In genomic region chr10:19127581-19128291, GRCm38 (mm10) we compare ENCODE assay signal across 32 mouse cellular contexts.
A peak's percentile ranks its signal among the peaks of the same experiment; 100 is the strongest.
DNase-seq lines count a peak whose midpoint lies in the region; ATAC-seq and TF ChIP-seq lines count a peak whose summit lies in the region.
"Had no signal": no experiment of that assay in that cellular context is flagged by ENCODE, and none has a peak within 500 bp of the region (broad histone marks: within the 10 kb centered on the region; RNA-seq: fewer than 3 reads in every experiment).

No protein-coding gene starts in this region.

- no peak overlapping the region for H3K4me2 ChIP-seq in lung, embryonic 14.5 days
- H3K4me2 ChIP-seq in forebrain, embryonic 16.5 days (ENCODE audit: low read length): no peak overlapping the region
- H3K4me2 ChIP-seq in liver, embryonic 12.5 days: no peak overlapping the region
- H3K4me2 ChIP-seq: embryonic facial prominence, embryonic 15.5 days; hindbrain, embryonic 12.5 days; kidney, embryonic 15.5 days; limb, embryonic 13.5 days; liver, embryonic 11.5 days; neural tube, embryonic 15.5 days had no signal

- WGBS in lung, embryonic 14.5 days: 44% methylated on average over 4 of the region's 4 CpGs
- 68% methylated on average over 4 of the region's 4 CpGs for WGBS in forebrain, embryonic 16.5 days
- WGBS in liver, embryonic 12.5 days (ENCODE audit: insufficient replicate concordance): 56% methylated on average over 4 of the region's 4 CpGs

- H3K27ac ChIP-seq in lung, embryonic 14.5 days (ENCODE audit: low read depth): no peak overlapping the region
- no peak overlapping the region for H3K27ac ChIP-seq in forebrain, embryonic 16.5 days (ENCODE audit: low read length)
- H3K27ac ChIP-seq in liver, embryonic 12.5 days: no peak overlapping the region
- H3K27ac ChIP-seq: embryonic facial prominence, embryonic 10.5 days; embryonic facial prominence, embryonic 15.5 days; heart, embryonic 10.5 days; hindbrain, embryonic 12.5 days; hindbrain, postnatal 0 days; kidney, embryonic 15.5 days; layer of hippocampus, adult 2 months; limb, embryonic 13.5 days; neural tube, embryonic 15.5 days had no signal

- no peak for ATAC-seq in lung, embryonic 14.5 days (ENCODE audit: insufficient read depth)
- ATAC-seq in inflammation-experienced regulatory T-cells, adult 6 months: peak; percentile 71
- ATAC-seq in forebrain, embryonic 16.5 days: no peak
- no peak for ATAC-seq in megakaryocyte progenitor cell, adult 5-6 weeks (replicated peaks; ENCODE audit: poor library complexity)
- no peak for ATAC-seq in liver, embryonic 12.5 days
- ATAC-seq: forebrain, embryonic 14.5 days; hindbrain, postnatal 0 days; liver, postnatal 0 days had no signal

- H3K4me3 ChIP-seq in lung, embryonic 14.5 days (ENCODE audit: low read depth, low read length): no peak overlapping the region
- no peak overlapping the region for H3K4me3 ChIP-seq in forebrain, embryonic 16.5 days (replicated peaks; ENCODE audit: low read length)
- no peak overlapping the region for H3K4me3 ChIP-seq in liver, embryonic 12.5 days
- H3K4me3 ChIP-seq: embryonic facial prominence, embryonic 10.5 days; embryonic facial prominence, embryonic 15.5 days; heart, embryonic 10.5 days; hindbrain, embryonic 12.5 days; kidney, embryonic 15.5 days; layer of hippocampus, adult 2 months; limb, embryonic 13.5 days; neural tube, embryonic 15.5 days had no signal

- no peaks in the 10 kb centered on the region for H3K9me3 ChIP-seq in lung, embryonic 14.5 days (ENCODE audit: low read depth, low read length)
- H3K9me3 ChIP-seq in forebrain, embryonic 16.5 days (ENCODE audit: control insufficient read depth, low read length): no peaks in the 10 kb centered on the region
- H3K9me3 ChIP-seq in liver, embryonic 12.5 days (replicated peaks): no peaks in the 10 kb centered on the region
- H3K9me3 ChIP-seq: embryonic facial prominence, embryonic 10.5 days; embryonic facial prominence, embryonic 15.5 days; heart, embryonic 10.5 days; hindbrain, embryonic 12.5 days; kidney, embryonic 15.5 days; limb, embryonic 13.5 days; neural tube, embryonic 15.5 days had no signal

- no peak overlapping the region for H3K9ac ChIP-seq in lung, embryonic 14.5 days
- no peak overlapping the region for H3K9ac ChIP-seq in forebrain, embryonic 16.5 days (replicated peaks; ENCODE audit: low read depth, low read length)
- no peak overlapping the region for H3K9ac ChIP-seq in liver, embryonic 12.5 days
- H3K9ac ChIP-seq: embryonic facial prominence, embryonic 15.5 days; hindbrain, embryonic 12.5 days; kidney, embryonic 15.5 days; limb, embryonic 13.5 days; liver, postnatal 0 days; neural tube, embryonic 15.5 days had no signal

- peak; percentile 30 for DNase-seq in lung, embryonic 14.5 days
- DNase-seq in lung, postnatal 14 days: no peak
- peak; percentile 31 for DNase-seq in T-cell, adult 2 months (ENCODE audit: low spot score)
- DNase-seq in lung, postnatal 4 days: peak; percentile 32 to 44
- DNase-seq: adrenal gland, postnatal 10 days; cerebellum, adult 8-10 months; cerebellum, postnatal 25 days; gastrocnemius, postnatal 25 days; heart, adult 11 months; heart, postnatal 36 days; kidney, adult 11 months; kidney, postnatal 36 days; liver, postnatal 0 days; midbrain, embryonic 14.5 days; spleen, adult 18-20 months; thymus, adult 18-20 months; thymus, postnatal 4 days had no signal

- no peak for TF ChIP-seq CTCF in lung, embryonic 14.5 days (IDR thresholded peaks at IDR 0.05; ENCODE audit: low read depth)

- no peaks in the 10 kb centered on the region for H3K4me1 ChIP-seq in lung, embryonic 14.5 days (ENCODE audit: insufficient read depth)
- H3K4me1 ChIP-seq in forebrain, embryonic 16.5 days (replicated peaks; ENCODE audit: control insufficient read depth, insufficient read depth, low read length): no peaks in the 10 kb centered on the region
- H3K4me1 ChIP-seq in liver, embryonic 12.5 days: no peaks in the 10 kb centered on the region
- H3K4me1 ChIP-seq: embryonic facial prominence, embryonic 15.5 days; kidney, embryonic 15.5 days; neural tube, embryonic 15.5 days had no signal

- no peaks in the 10 kb centered on the region for H3K27me3 ChIP-seq in lung, embryonic 14.5 days (ENCODE audit: insufficient read depth, low read length)
- H3K27me3 ChIP-seq in forebrain, embryonic 16.5 days (replicated peaks; ENCODE audit: control insufficient read depth, insufficient read depth, low read length): no peaks in the 10 kb centered on the region
- H3K27me3 ChIP-seq in liver, embryonic 12.5 days (replicated peaks): no peaks in the 10 kb centered on the region
- H3K27me3 ChIP-seq: embryonic facial prominence, embryonic 15.5 days; hindbrain, embryonic 12.5 days; kidney, embryonic 15.5 days; limb, embryonic 13.5 days; neural tube, embryonic 15.5 days had no signal

- H3K36me3 ChIP-seq in lung, embryonic 14.5 days (ENCODE audit: insufficient read depth): no peaks in the 10 kb centered on the region
- no peaks in the 10 kb centered on the region for H3K36me3 ChIP-seq in forebrain, embryonic 16.5 days (ENCODE audit: control insufficient read depth, insufficient read depth)
- no peaks in the 10 kb centered on the region for H3K36me3 ChIP-seq in liver, embryonic 12.5 days
- H3K36me3 ChIP-seq: embryonic facial prominence, embryonic 10.5 days; embryonic facial prominence, embryonic 15.5 days; heart, embryonic 10.5 days; hindbrain, embryonic 12.5 days; kidney, embryonic 15.5 days; limb, embryonic 13.5 days; neural tube, embryonic 15.5 days had no signal
